Mouse (Mus musculus): ENCODE data around the gene Fbxw8. TPM values are rescaled to one million over a fixed set of nuclear protein-coding genes. Genes with fewer than 3 reads are reported as not detected.

Fbxw8 gene
- polyA plus RNA-seq, 1 experiment from 2014 or later: 16.8 TPM

- no peak overlapping the region for H3K27ac ChIP-seq (ENCODE audit: low read depth, low read length)
- H3K4me1 ChIP-seq (ENCODE audit: control insufficient read depth, insufficient read depth, low read length): no peaks in the 10 kb centered on the region
- WGBS (ENCODE audit: insufficient replicate concordance): 87% methylated on average over 14 of the region's 14 CpGs
- H3K4me3 ChIP-seq (ENCODE audit: low read depth, low read length): no peak overlapping the region
- ATAC-seq (replicated peaks; ENCODE audit: insufficient number of reproducible peaks, low FRiP score, low TSS enrichment): no peak
- H3K36me3 ChIP-seq (ENCODE audit: control insufficient read depth, insufficient read depth, low read length): no peaks in the 10 kb centered on the region
- no peak overlapping the region for H3K4me2 ChIP-seq
- no peak overlapping the region for H3K9ac ChIP-seq (ENCODE audit: low read depth, low read length)
- no peaks in the 10 kb centered on the region for H3K27me3 ChIP-seq (ENCODE audit: control insufficient read depth, insufficient read depth, low read length)
- H3K9me3 ChIP-seq (replicated peaks; ENCODE audit: control insufficient read depth, low read length): no peaks in the 10 kb centered on the region
Measured at GRCm38 (mm10) chr5:118047091-118047757, 108.0 kb downstream of the Fbxw8 start.

- H3K27ac ChIP-seq (ENCODE audit: low read depth, low read length): no peak overlapping the region
- H3K4me1 ChIP-seq (ENCODE audit: control insufficient read depth, insufficient read depth, low read length): no peaks in the 10 kb centered on the region
- H3K9me3 ChIP-seq (replicated peaks; ENCODE audit: control insufficient read depth, low read length): no peaks in the 10 kb centered on the region
- H3K9ac ChIP-seq (ENCODE audit: low read depth, low read length): no peak overlapping the region
- no peaks in the 10 kb centered on the region for H3K27me3 ChIP-seq (ENCODE audit: control insufficient read depth, insufficient read depth, low read length)
- H3K36me3 ChIP-seq (ENCODE audit: control insufficient read depth, insufficient read depth, low read length): no peaks in the 10 kb centered on the region
- 85% methylated on average over 9 of the region's 9 CpGs for WGBS (ENCODE audit: insufficient replicate concordance)
- no peak overlapping the region for H3K4me3 ChIP-seq (ENCODE audit: low read depth, low read length)
- ATAC-seq (replicated peaks; ENCODE audit: insufficient number of reproducible peaks, low FRiP score, low TSS enrichment): no peak
- no peak overlapping the region for H3K4me2 ChIP-seq
Measured at GRCm38 (mm10) chr5:118045385-118045784, 109.9 kb downstream of the Fbxw8 start.

DNA sequence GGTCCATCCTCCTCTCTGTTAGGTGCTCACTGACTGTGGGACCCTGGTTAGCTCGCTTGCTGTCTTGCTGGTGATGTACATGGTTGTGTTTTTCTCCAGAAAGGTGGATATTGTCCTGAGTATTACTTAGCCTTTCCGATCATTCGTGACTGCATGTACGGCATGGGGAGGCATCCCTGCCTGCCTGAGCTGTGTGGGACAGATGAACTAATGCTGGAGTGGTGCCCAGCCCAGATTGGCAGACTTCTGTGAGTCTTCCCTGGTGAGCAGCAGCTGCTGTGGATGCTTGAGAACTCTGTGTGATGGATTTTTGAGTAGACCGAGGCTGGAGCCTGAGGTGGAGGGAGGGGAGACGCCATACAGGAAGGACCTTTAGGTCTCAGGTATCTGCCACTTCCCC lies 110.4 kb downstream of the Fbxw8 start:
- Histone ChIP-seq H3K9ac (ENCODE audit: low read depth, low read length) (no peak overlapping the region), H3K4me1 (ENCODE audit: control insufficient read depth, insufficient read depth, low read length) (no peaks in the 10 kb centered on the region), H3K4me3 (ENCODE audit: low read depth, low read length) (no peak overlapping the region), H3K4me2 (no peak overlapping the region), H3K9me3 (replicated peaks; ENCODE audit: control insufficient read depth, low read length) (no peaks in the 10 kb centered on the region), H3K27me3 (ENCODE audit: control insufficient read depth, insufficient read depth, low read length) (no peaks in the 10 kb centered on the region), H3K27ac (ENCODE audit: low read depth, low read length) (no peak overlapping the region), H3K36me3 (ENCODE audit: control insufficient read depth, insufficient read depth, low read length) (no peaks in the 10 kb centered on the region)
- ATAC-seq (replicated peaks; ENCODE audit: insufficient number of reproducible peaks, low FRiP score, low TSS enrichment): no peak
- 86% methylated on average over 6 of the region's 6 CpGs for WGBS (ENCODE audit: insufficient replicate concordance)

DNA sequence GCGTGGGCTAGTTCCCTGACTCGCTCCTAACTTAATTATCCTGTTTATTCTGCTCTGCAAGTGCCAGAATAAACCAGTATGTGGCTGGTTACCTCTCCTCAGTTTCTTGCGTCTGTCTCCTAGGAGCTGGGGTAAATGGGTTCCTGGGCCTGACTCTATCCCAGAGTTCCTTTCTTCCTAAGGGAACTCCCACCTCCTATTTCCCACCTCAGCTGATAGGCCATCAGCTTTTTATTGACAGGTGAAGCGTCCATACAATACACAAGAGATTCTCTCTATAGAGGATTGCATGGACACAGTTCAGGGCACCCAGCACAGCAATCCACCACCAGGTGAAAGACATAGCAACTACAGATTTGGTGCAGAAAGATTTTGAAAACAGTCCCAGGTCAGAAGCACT lies 111.5 kb downstream of the Fbxw8 start:
- no peak overlapping the region for H3K4me2 ChIP-seq
- H3K9me3 ChIP-seq (replicated peaks; ENCODE audit: control insufficient read depth, low read length): no peaks in the 10 kb centered on the region
- 79% methylated on average over 4 of the region's 4 CpGs for WGBS (ENCODE audit: insufficient replicate concordance)
- no peaks in the 10 kb centered on the region for H3K36me3 ChIP-seq (ENCODE audit: control insufficient read depth, insufficient read depth, low read length)
- no peak overlapping the region for H3K4me3 ChIP-seq (ENCODE audit: low read depth, low read length)
- H3K27me3 ChIP-seq (ENCODE audit: control insufficient read depth, insufficient read depth, low read length): no peaks in the 10 kb centered on the region
- ATAC-seq (replicated peaks; ENCODE audit: insufficient number of reproducible peaks, low FRiP score, low TSS enrichment): no peak
- no peak overlapping the region for H3K9ac ChIP-seq (ENCODE audit: low read depth, low read length)
- H3K27ac ChIP-seq (ENCODE audit: low read depth, low read length): no peak overlapping the region
- H3K4me1 ChIP-seq (ENCODE audit: control insufficient read depth, insufficient read depth, low read length): no peaks in the 10 kb centered on the region

- Histone ChIP-seq H3K36me3 (ENCODE audit: control insufficient read depth, insufficient read depth, low read length) (no peaks in the 10 kb centered on the region), H3K4me2 (no peak overlapping the region), H3K4me3 (ENCODE audit: low read depth, low read length) (no peak overlapping the region), H3K4me1 (ENCODE audit: control insufficient read depth, insufficient read depth, low read length) (0 out of 2 replicates have a peak, but pooled peaks cover 2% of the 10 kb centered on the region), H3K9me3 (replicated peaks; ENCODE audit: control insufficient read depth, low read length) (no peaks in the 10 kb centered on the region), H3K27ac (ENCODE audit: low read depth, low read length) (no peak overlapping the region), H3K9ac (ENCODE audit: low read depth, low read length) (no peak overlapping the region), H3K27me3 (ENCODE audit: control insufficient read depth, insufficient read depth, low read length) (no peaks in the 10 kb centered on the region)
- 88% methylated on average over 6 of the region's 6 CpGs for WGBS (ENCODE audit: insufficient replicate concordance)
- no peak for ATAC-seq (replicated peaks; ENCODE audit: insufficient number of reproducible peaks, low FRiP score, low TSS enrichment)
Measured at GRCm38 (mm10) chr5:118042599-118042998, 112.7 kb downstream of the Fbxw8 start.

DNA sequence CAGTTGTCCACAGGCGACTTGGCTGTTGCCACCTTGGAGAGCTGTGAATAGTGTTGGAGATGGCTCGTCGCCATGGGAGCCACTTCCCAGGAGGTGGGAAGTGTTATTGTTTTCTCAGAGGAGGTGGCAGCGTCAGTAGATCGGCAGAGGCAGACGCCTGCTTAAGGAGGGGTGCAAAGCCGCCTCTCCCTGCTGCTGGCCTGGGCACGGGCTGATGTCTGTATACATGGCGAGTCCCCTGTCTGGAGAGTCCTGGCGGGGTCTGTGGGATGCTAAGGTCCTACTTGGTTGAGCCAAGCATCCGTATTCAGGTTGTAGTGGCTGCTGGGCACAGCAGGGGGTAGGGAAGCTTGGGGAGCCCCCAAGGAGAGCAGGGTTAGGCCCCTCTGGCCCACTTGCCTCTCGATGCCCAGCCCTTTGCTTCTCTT lies 116.0 kb downstream of the Fbxw8 start:
- Histone ChIP-seq H3K4me2 (no peak overlapping the region), H3K36me3 (ENCODE audit: control insufficient read depth, insufficient read depth, low read length) (no peaks in the 10 kb centered on the region), H3K4me3 (ENCODE audit: low read depth, low read length) (no peak overlapping the region), H3K9me3 (replicated peaks; ENCODE audit: control insufficient read depth, low read length) (no peaks in the 10 kb centered on the region), H3K27me3 (ENCODE audit: control insufficient read depth, insufficient read depth, low read length) (no peaks in the 10 kb centered on the region), H3K4me1 (ENCODE audit: control insufficient read depth, insufficient read depth, low read length) (peaks cover 7% of the 10 kb centered on the region; the same call in 1 of the 2 replicates), H3K9ac (ENCODE audit: low read depth, low read length) (no peak overlapping the region), H3K27ac (ENCODE audit: low read depth, low read length) (no peak overlapping the region)
- no peak for ATAC-seq (replicated peaks; ENCODE audit: insufficient number of reproducible peaks, low FRiP score, low TSS enrichment)
- 27% methylated on average over 12 of the region's 12 CpGs for WGBS (ENCODE audit: insufficient replicate concordance)

- Histone ChIP-seq H3K4me3 (ENCODE audit: low read depth, low read length) (0 out of 2 replicates have a peak overlapping the region, but pooled peaks have one; percentile 9), H3K9ac (ENCODE audit: low read depth, low read length) (no peak overlapping the region; the same call in 1 of the 2 replicates), H3K27me3 (ENCODE audit: control insufficient read depth, insufficient read depth, low read length) (no peaks in the 10 kb centered on the region), H3K4me2 (peak overlapping the region; percentile 47), H3K27ac (ENCODE audit: low read depth, low read length) (no peak overlapping the region), H3K9me3 (replicated peaks; ENCODE audit: control insufficient read depth, low read length) (no peaks in the 10 kb centered on the region), H3K4me1 (ENCODE audit: control insufficient read depth, insufficient read depth, low read length) (peaks cover 16% of the 10 kb centered on the region), H3K36me3 (ENCODE audit: control insufficient read depth, insufficient read depth, low read length) (no peaks in the 10 kb centered on the region)
- peak; percentile 65; the same call in 1 of the 2 replicates for ATAC-seq (replicated peaks; ENCODE audit: insufficient number of reproducible peaks, low FRiP score, low TSS enrichment)
- 8% methylated on average over 10 of the region's 10 CpGs for WGBS (ENCODE audit: insufficient replicate concordance)
Measured at GRCm38 (mm10) chr5:118037798-118038484, 117.3 kb downstream of the Fbxw8 start.

DNA sequence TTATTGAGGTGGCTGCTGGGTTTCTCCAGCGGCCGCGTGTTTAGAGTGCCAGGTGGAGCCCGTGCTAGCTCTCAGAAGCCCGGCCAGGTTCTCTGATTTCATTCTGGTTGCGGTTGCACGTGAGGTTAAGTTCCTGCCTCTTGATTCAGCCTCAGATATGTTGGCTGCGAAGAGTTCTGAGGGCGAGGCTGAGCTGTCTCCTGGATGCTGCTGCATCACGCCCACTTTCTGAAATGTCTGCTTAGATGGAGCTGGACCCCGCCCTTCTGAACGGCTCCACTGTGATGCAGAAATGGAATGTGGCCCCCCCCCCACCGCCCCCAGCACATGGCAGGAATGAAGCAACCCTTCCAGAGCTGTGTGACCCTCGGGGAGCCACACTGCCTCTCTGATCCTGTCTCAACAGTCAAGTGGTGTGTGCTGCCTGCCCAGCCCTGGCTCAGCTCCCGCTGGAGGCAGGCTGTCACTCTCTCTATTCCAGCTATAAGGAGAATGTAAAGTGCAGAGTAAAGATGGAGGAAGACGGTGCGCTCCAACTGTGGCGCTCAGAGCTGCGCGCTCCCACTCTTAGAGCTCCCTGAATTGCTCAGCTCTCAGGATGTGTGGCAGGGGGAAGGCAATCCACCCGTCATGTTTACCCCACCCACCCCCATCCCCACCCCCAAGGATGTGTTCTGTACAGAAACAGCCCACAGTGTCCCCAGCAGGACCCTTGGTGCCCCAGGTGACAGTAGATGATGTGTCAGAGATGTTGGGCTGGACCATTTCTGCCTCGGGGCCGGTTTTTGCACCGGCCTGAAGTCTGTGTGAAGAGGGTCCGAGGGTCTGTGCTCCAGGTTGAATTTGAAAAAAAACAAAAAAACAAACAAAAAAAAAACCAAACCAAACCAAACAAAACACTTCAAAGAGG lies 118.1 kb downstream of the Fbxw8 start:
- 0 out of 2 replicates have a peak, but pooled peaks have one; percentile 35 for ATAC-seq (replicated peaks; ENCODE audit: insufficient number of reproducible peaks, low FRiP score, low TSS enrichment)
- Histone ChIP-seq H3K27me3 (ENCODE audit: control insufficient read depth, insufficient read depth, low read length) (no peaks in the 10 kb centered on the region), H3K4me3 (ENCODE audit: low read depth, low read length) (no peak overlapping the region), H3K4me1 (ENCODE audit: control insufficient read depth, insufficient read depth, low read length) (peaks cover 16% of the 10 kb centered on the region), H3K4me2 (peak overlapping the region; percentile 47), H3K36me3 (ENCODE audit: control insufficient read depth, insufficient read depth, low read length) (no peaks in the 10 kb centered on the region), H3K9ac (ENCODE audit: low read depth, low read length) (no peak overlapping the region; the same call in 1 of the 2 replicates), H3K9me3 (replicated peaks; ENCODE audit: control insufficient read depth, low read length) (no peaks in the 10 kb centered on the region), H3K27ac (ENCODE audit: low read depth, low read length) (no peak overlapping the region)
- WGBS (ENCODE audit: insufficient replicate concordance): 38% methylated on average over 25 of the region's 25 CpGs
